Mouse (Mus musculus): Measurements from ENCODE around the gene Fam174b. TPM values are rescaled to one million over a fixed set of nuclear protein-coding genes. Genes with fewer than 3 reads are reported as not detected.
A peak's percentile ranks its signal among the peaks of the same experiment; 100 is the strongest.

Fam174b gene
- polyA plus RNA-seq, 1 experiment from 2014 or later: 24.3 TPM

- H3K4me1 ChIP-seq (ENCODE audit: control insufficient read depth, insufficient read depth, low read length): 0 out of 2 replicates have a peak, but pooled peaks cover 3% of the 10 kb centered on the region
- DNase-seq (ENCODE audit: low spot score): no peak
Measured at GRCm38 (mm10) chr7:73721046-73721445, 19.1 kb upstream of the Fam174b start.

GRCm38 (mm10) chr7:73721764-73722163 lies 18.3 kb upstream of the Fam174b start:
- Histone ChIP-seq H3K36me3 (ENCODE audit: control insufficient read depth, insufficient read depth, low read length) (no peaks in the 10 kb centered on the region), H3K27me3 (ENCODE audit: control insufficient read depth, insufficient read depth, low read length) (no peaks in the 10 kb centered on the region), H3K4me2 (ENCODE audit: low read depth) (no peak overlapping the region), H3K9me3 (ENCODE audit: control insufficient read depth, low read length) (no peaks in the 10 kb centered on the region), H3K9ac (ENCODE audit: low read length) (no peak overlapping the region), H3K4me3 (ENCODE audit: low read depth, low read length) (no peak overlapping the region), H3K27ac (ENCODE audit: low read depth, low read length) (no peak overlapping the region), H3K4me1 (ENCODE audit: control insufficient read depth, insufficient read depth, low read length) (no peaks in the 10 kb centered on the region)
- DNase-seq (ENCODE audit: low spot score) (no peak), ATAC-seq (ENCODE audit: insufficient read depth, low FRiP score, low TSS enrichment) (no peak)
- WGBS: 79% methylated on average over 3 of the region's 3 CpGs

More at GRCm38 (mm10) chr7:73721046-73721445, 19.1 kb upstream of the Fam174b start:
- Histone ChIP-seq H3K36me3 (ENCODE audit: control insufficient read depth, insufficient read depth, low read length) (no peaks in the 10 kb centered on the region), H3K9ac (ENCODE audit: low read length) (no peak overlapping the region), H3K4me2 (ENCODE audit: low read depth) (no peak overlapping the region), H3K9me3 (ENCODE audit: control insufficient read depth, low read length) (no peaks in the 10 kb centered on the region), H3K27ac (ENCODE audit: low read depth, low read length) (no peak overlapping the region), H3K4me3 (ENCODE audit: low read depth, low read length) (no peak overlapping the region), H3K27me3 (ENCODE audit: control insufficient read depth, insufficient read depth, low read length) (no peaks in the 10 kb centered on the region)
- WGBS: 84% methylated on average over 3 of the region's 3 CpGs
- no peak for ATAC-seq (ENCODE audit: insufficient read depth, low FRiP score, low TSS enrichment)

- Histone ChIP-seq H3K36me3 (ENCODE audit: control insufficient read depth, insufficient read depth, low read length) (no peaks in the 10 kb centered on the region), H3K4me3 (ENCODE audit: low read depth, low read length) (no peak overlapping the region), H3K27ac (ENCODE audit: low read depth, low read length) (no peak overlapping the region), H3K9me3 (ENCODE audit: control insufficient read depth, low read length) (no peaks in the 10 kb centered on the region), H3K4me1 (ENCODE audit: control insufficient read depth, insufficient read depth, low read length) (no peaks in the 10 kb centered on the region), H3K9ac (ENCODE audit: low read length) (no peak overlapping the region), H3K27me3 (ENCODE audit: control insufficient read depth, insufficient read depth, low read length) (no peaks in the 10 kb centered on the region), H3K4me2 (ENCODE audit: low read depth) (no peak overlapping the region)
- DNase-seq (ENCODE audit: low spot score) (peak; percentile 34), ATAC-seq (ENCODE audit: insufficient read depth, low FRiP score, low TSS enrichment) (no peak)
- 63% methylated on average over 7 of the region's 7 CpGs for WGBS
Measured at GRCm38 (mm10) chr7:73729913-73730312, 10.2 kb upstream of the Fam174b start.

- no peak overlapping the region for H3K4me3 ChIP-seq (ENCODE audit: low read depth, low read length)
- WGBS: 62% methylated on average over 10 of the region's 10 CpGs
- no peaks in the 10 kb centered on the region for H3K9me3 ChIP-seq (ENCODE audit: control insufficient read depth, low read length)
- no peak overlapping the region for H3K27ac ChIP-seq (ENCODE audit: low read depth, low read length)
- no peaks in the 10 kb centered on the region for H3K36me3 ChIP-seq (ENCODE audit: control insufficient read depth, insufficient read depth, low read length)
- no peak overlapping the region for H3K9ac ChIP-seq (ENCODE audit: low read length)
- H3K27me3 ChIP-seq (ENCODE audit: control insufficient read depth, insufficient read depth, low read length): no peaks in the 10 kb centered on the region
- H3K4me1 ChIP-seq (ENCODE audit: control insufficient read depth, insufficient read depth, low read length): no peaks in the 10 kb centered on the region
- no peak overlapping the region for H3K4me2 ChIP-seq (ENCODE audit: low read depth)
- DNase-seq (ENCODE audit: low spot score): peak; percentile 21
- ATAC-seq (ENCODE audit: insufficient read depth, low FRiP score, low TSS enrichment): no peak
Measured at GRCm38 (mm10) chr7:73730430-73731022, 9.6 kb upstream of the Fam174b start.

GRCm38 (mm10) chr7:73736046-73736445 lies 4.1 kb upstream of the Fam174b start:
- ATAC-seq (ENCODE audit: insufficient read depth, low FRiP score, low TSS enrichment) (no peak), DNase-seq (ENCODE audit: low spot score) (no peak)
- no peak overlapping the region for H3K27ac ChIP-seq (ENCODE audit: low read depth, low read length)
- H3K9me3 ChIP-seq (ENCODE audit: control insufficient read depth, low read length): no peaks in the 10 kb centered on the region
- no peak overlapping the region for H3K9ac ChIP-seq (ENCODE audit: low read length)
- H3K4me2 ChIP-seq (ENCODE audit: low read depth): no peak overlapping the region
- WGBS: 85% methylated on average over 2 of the region's 2 CpGs
- H3K4me1 ChIP-seq (ENCODE audit: control insufficient read depth, insufficient read depth, low read length): peaks cover 7% of the 10 kb centered on the region; the same call in 1 of the 2 replicates
- H3K36me3 ChIP-seq (ENCODE audit: control insufficient read depth, insufficient read depth, low read length): no peaks in the 10 kb centered on the region
- peaks cover 7% of the 10 kb centered on the region; the same call in 1 of the 2 replicates for H3K27me3 ChIP-seq (ENCODE audit: control insufficient read depth, insufficient read depth, low read length)
- no peak overlapping the region for H3K4me3 ChIP-seq (ENCODE audit: low read depth, low read length)

- WGBS: 60% methylated on average over 5 of the region's 5 CpGs
- Histone ChIP-seq H3K4me1 (ENCODE audit: control insufficient read depth, insufficient read depth, low read length) (peaks cover 7% of the 10 kb centered on the region; the same call in 1 of the 2 replicates), H3K9me3 (ENCODE audit: control insufficient read depth, low read length) (no peaks in the 10 kb centered on the region), H3K27me3 (ENCODE audit: control insufficient read depth, insufficient read depth, low read length) (peaks cover 12% of the 10 kb centered on the region; the same call in 1 of the 2 replicates), H3K9ac (ENCODE audit: low read length) (no peak overlapping the region), H3K4me3 (ENCODE audit: low read depth, low read length) (peak overlapping the region; percentile 58), H3K36me3 (ENCODE audit: control insufficient read depth, insufficient read depth, low read length) (no peaks in the 10 kb centered on the region), H3K27ac (ENCODE audit: low read depth, low read length) (no peak overlapping the region), H3K4me2 (ENCODE audit: low read depth) (peak overlapping the region; percentile 98)
- ATAC-seq (ENCODE audit: insufficient read depth, low FRiP score, low TSS enrichment) (no peak), DNase-seq (ENCODE audit: low spot score) (no peak)
Measured at GRCm38 (mm10) chr7:73741392-73741791, 1.3 kb downstream of the Fam174b start.

GRCm38 (mm10) chr7:73741841-73742240 lies 1.7 kb downstream of the Fam174b start:
- DNase-seq (ENCODE audit: low spot score) (no peak), ATAC-seq (ENCODE audit: insufficient read depth, low FRiP score, low TSS enrichment) (no peak)
- Histone ChIP-seq H3K9ac (ENCODE audit: low read length) (no peak overlapping the region), H3K27ac (ENCODE audit: low read depth, low read length) (no peak overlapping the region), H3K4me3 (ENCODE audit: low read depth, low read length) (no peak overlapping the region), H3K36me3 (ENCODE audit: control insufficient read depth, insufficient read depth, low read length) (no peaks in the 10 kb centered on the region), H3K9me3 (ENCODE audit: control insufficient read depth, low read length) (no peaks in the 10 kb centered on the region), H3K4me1 (ENCODE audit: control insufficient read depth, insufficient read depth, low read length) (peaks cover 7% of the 10 kb centered on the region; the same call in 1 of the 2 replicates), H3K27me3 (ENCODE audit: control insufficient read depth, insufficient read depth, low read length) (peaks cover 12% of the 10 kb centered on the region; the same call in 1 of the 2 replicates), H3K4me2 (ENCODE audit: low read depth) (no peak overlapping the region)
- 73% methylated on average over 6 of the region's 6 CpGs for WGBS

GRCm38 (mm10) chr7:73743144-73743543 lies 3.0 kb downstream of the Fam174b start:
- ATAC-seq (ENCODE audit: insufficient read depth, low FRiP score, low TSS enrichment) (no peak), DNase-seq (ENCODE audit: low spot score) (no peak)
- no peak overlapping the region for H3K4me3 ChIP-seq (ENCODE audit: low read depth, low read length)
- no peaks in the 10 kb centered on the region for H3K36me3 ChIP-seq (ENCODE audit: control insufficient read depth, insufficient read depth, low read length)
- H3K4me1 ChIP-seq (ENCODE audit: control insufficient read depth, insufficient read depth, low read length): peaks cover 7% of the 10 kb centered on the region; the same call in 1 of the 2 replicates
- 84% methylated on average over 8 of the region's 8 CpGs for WGBS
- H3K9ac ChIP-seq (ENCODE audit: low read length): no peak overlapping the region
- H3K4me2 ChIP-seq (ENCODE audit: low read depth): no peak overlapping the region
- H3K27ac ChIP-seq (ENCODE audit: low read depth, low read length): no peak overlapping the region
- H3K27me3 ChIP-seq (ENCODE audit: control insufficient read depth, insufficient read depth, low read length): peaks cover 12% of the 10 kb centered on the region; the same call in 1 of the 2 replicates
- H3K9me3 ChIP-seq (ENCODE audit: control insufficient read depth, low read length): no peaks in the 10 kb centered on the region

GRCm38 (mm10) chr7:73743831-73744370 lies 3.8 kb downstream of the Fam174b start:
- Histone ChIP-seq H3K4me2 (ENCODE audit: low read depth) (no peak overlapping the region), H3K27ac (ENCODE audit: low read depth, low read length) (no peak overlapping the region), H3K27me3 (ENCODE audit: control insufficient read depth, insufficient read depth, low read length) (peaks cover 12% of the 10 kb centered on the region; the same call in 1 of the 2 replicates), H3K9me3 (ENCODE audit: control insufficient read depth, low read length) (no peaks in the 10 kb centered on the region), H3K9ac (ENCODE audit: low read length) (no peak overlapping the region), H3K36me3 (ENCODE audit: control insufficient read depth, insufficient read depth, low read length) (no peaks in the 10 kb centered on the region), H3K4me3 (ENCODE audit: low read depth, low read length) (no peak overlapping the region), H3K4me1 (ENCODE audit: control insufficient read depth, insufficient read depth, low read length) (peaks cover 7% of the 10 kb centered on the region; the same call in 1 of the 2 replicates)
- DNase-seq (ENCODE audit: low spot score) (no peak), ATAC-seq (ENCODE audit: insufficient read depth, low FRiP score, low TSS enrichment) (no peak)
- 80% methylated on average over 10 of the region's 10 CpGs for WGBS
